Mouse (Mus musculus) liver, embryonic 11.5 days (tissue): Measurements from ENCODE around the gene Stard13. TPM values are rescaled to one million over a fixed set of nuclear protein-coding genes. Genes with fewer than 3 reads are reported as not detected.

Experiments
- ATAC-seq: fragments of 200-750 bp; cut with Nextera tagmentation; replicated peaks from 2 replicates; pipeline ENCODE4 v1.8.0; 2017; ENCODE audit warnings: moderate number of reproducible peaks, mild to moderate bottlenecking, moderate TSS enrichment, moderate library complexity; ENCODE audit not compliant: low FRiP score
- DNase-seq: peaks from one replicate; pipeline ENCODE4 v3.0.0-alpha.2; 2017; ENCODE audit warnings: low spot score
- H3K27ac ChIP-seq: fragments of 300-500 bp; sonication (generic); 2 replicates; pipeline ENCODE4 v1.5.1; 2014; ENCODE audit warnings: mild to moderate bottlenecking, low read depth, low read length, control low read depth
- H3K27me3 ChIP-seq: fragments of 300-500 bp; sonication (generic); replicated peaks from 2 replicates; pipeline ENCODE4 v1.6.1; 2014; ENCODE audit warnings: low read length, mixed read lengths; ENCODE audit not compliant: control insufficient read depth, insufficient read depth
- H3K36me3 ChIP-seq: fragments of 300-500 bp; sonication (generic); 2 replicates; pipeline ENCODE4 v1.6.1; 2014; ENCODE audit warnings: mild to moderate bottlenecking, low read length, moderate library complexity, mixed read lengths; ENCODE audit not compliant: control insufficient read depth, insufficient read depth
- H3K4me1 ChIP-seq: fragments of 300-500 bp; sonication (generic); replicated peaks from 2 replicates; pipeline ENCODE4 v1.6.1; 2014; ENCODE audit warnings: low read length, mixed read lengths; ENCODE audit not compliant: control insufficient read depth, insufficient read depth
- H3K4me2 ChIP-seq: fragments of 300-500 bp; sonication (generic); 2 replicates; pipeline ENCODE4 v1.6.1; 2014; ENCODE audit warnings: mild to moderate bottlenecking, control low read depth, moderate library complexity
- H3K4me3 ChIP-seq: fragments of 300-500 bp; sonication (generic); 2 replicates; pipeline ENCODE4 v1.5.1; 2014; ENCODE audit warnings: low read depth, low read length, control low read depth
- H3K9ac ChIP-seq: fragments of 300-500 bp; sonication (generic); 2 replicates; pipeline ENCODE4 v1.6.1; 2014; ENCODE audit warnings: low read depth, low read length, control low read depth
- H3K9me3 ChIP-seq: fragments of 300-500 bp; sonication (generic); 2 replicates; pipeline ENCODE4 v1.6.1; 2016; ENCODE audit warnings: low read length, inconsistent platforms, mixed read lengths; ENCODE audit not compliant: control insufficient read depth
- WGBS: fragments of 180-500 bp; shearing (Covaris S2); extraction: QIAGEN DNeasy Blood & Tissue Kit; methylation state at CpG from one replicate; pipeline ENCODE4 v1.1.7; 2014; 5-methylcytosine and 5-hydroxymethylcytosine counted together
- polyA plus RNA-seq: library from polyadenylated mRNA; unstranded; fragments of >200 nt; fragmentation: Nextera tagmentation; extraction: Ambion mirVana; gene quantifications from 2 replicates; pipeline ENCODE4 v1.2.1, GENCODE M21; 2014

Gene Stard13
- polyA plus RNA-seq, 1 experiment from 2014 or later: 2.3 TPM

- DNase-seq (no peak), ATAC-seq (no peak)
- no peak overlapping the region for H3K9ac ChIP-seq
- no peak overlapping the region for H3K4me3 ChIP-seq
- no peaks in the 10 kb centered on the region for H3K4me1 ChIP-seq
- 28% methylated on average over 1 of the region's 1 CpGs for WGBS
- no peaks in the 10 kb centered on the region for H3K27me3 ChIP-seq
- H3K36me3 ChIP-seq: no peaks in the 10 kb centered on the region
- no peak overlapping the region for H3K4me2 ChIP-seq
- no peaks in the 10 kb centered on the region for H3K9me3 ChIP-seq
- H3K27ac ChIP-seq: no peak overlapping the region
Measured at GRCm38 (mm10) chr5:151022939-151023338, 210.7 kb downstream of the Stard13 start.

- WGBS: 80% methylated on average over 7 of the region's 7 CpGs
- no peak for DNase-seq
- no peak for ATAC-seq
- no peaks in the 10 kb centered on the region for H3K36me3 ChIP-seq
- H3K27ac ChIP-seq: no peak overlapping the region
- H3K9me3 ChIP-seq: no peaks in the 10 kb centered on the region
- no peaks in the 10 kb centered on the region for H3K27me3 ChIP-seq
- no peaks in the 10 kb centered on the region for H3K4me1 ChIP-seq
- H3K9ac ChIP-seq: no peak overlapping the region
- H3K4me3 ChIP-seq: no peak overlapping the region
- no peak overlapping the region for H3K4me2 ChIP-seq
Measured at GRCm38 (mm10) chr5:151022026-151022425, 211.6 kb downstream of the Stard13 start.

GRCm38 (mm10) chr5:151020831-151021230, 212.8 kb downstream of the Stard13 start:
- Histone ChIP-seq H3K27me3 (no peaks in the 10 kb centered on the region), H3K27ac (no peak overlapping the region), H3K36me3 (no peaks in the 10 kb centered on the region), H3K4me1 (no peaks in the 10 kb centered on the region), H3K4me3 (no peak overlapping the region), H3K4me2 (no peak overlapping the region), H3K9ac (no peak overlapping the region), H3K9me3 (no peaks in the 10 kb centered on the region)
- WGBS: 60% methylated on average over 14 of the region's 14 CpGs
- ATAC-seq: no peak
- DNase-seq: no peak

GRCm38 (mm10) chr5:151020031-151020820, 213.4 kb downstream of the Stard13 start:
- no peak overlapping the region for H3K27ac ChIP-seq
- WGBS: 68% methylated on average over 13 of the region's 13 CpGs
- no peak for DNase-seq
- H3K9ac ChIP-seq: no peak overlapping the region
- H3K36me3 ChIP-seq: no peaks in the 10 kb centered on the region
- no peaks in the 10 kb centered on the region for H3K27me3 ChIP-seq
- H3K4me1 ChIP-seq: no peaks in the 10 kb centered on the region
- H3K9me3 ChIP-seq: no peaks in the 10 kb centered on the region
- no peak overlapping the region for H3K4me2 ChIP-seq
- H3K4me3 ChIP-seq: no peak overlapping the region
- ATAC-seq: no peak

- no peak overlapping the region for H3K9ac ChIP-seq
- H3K27me3 ChIP-seq: no peaks in the 10 kb centered on the region
- no peak overlapping the region for H3K4me2 ChIP-seq
- H3K9me3 ChIP-seq: 0 out of 2 replicates have a peak, but pooled peaks cover 3% of the 10 kb centered on the region
- no peak overlapping the region for H3K4me3 ChIP-seq
- DNase-seq (no peak), ATAC-seq (no peak)
- H3K36me3 ChIP-seq: no peaks in the 10 kb centered on the region
- no peaks in the 10 kb centered on the region for H3K4me1 ChIP-seq
- no peak overlapping the region for H3K27ac ChIP-seq
- 80% methylated on average over 5 of the region's 5 CpGs for WGBS
Measured at GRCm38 (mm10) chr5:151018959-151019358, 214.7 kb downstream of the Stard13 start.

GRCm38 (mm10) chr5:151018450-151018849, 215.2 kb downstream of the Stard13 start:
- H3K27me3 ChIP-seq: no peaks in the 10 kb centered on the region
- H3K27ac ChIP-seq: no peak overlapping the region
- no peak for ATAC-seq
- DNase-seq: no peak
- H3K9ac ChIP-seq: no peak overlapping the region
- H3K9me3 ChIP-seq: 0 out of 2 replicates have a peak, but pooled peaks cover 3% of the 10 kb centered on the region
- H3K4me1 ChIP-seq: no peaks in the 10 kb centered on the region
- no peaks in the 10 kb centered on the region for H3K36me3 ChIP-seq
- no peak overlapping the region for H3K4me3 ChIP-seq
- H3K4me2 ChIP-seq: no peak overlapping the region
- 74% methylated on average over 5 of the region's 5 CpGs for whole genome bisulfite sequencing

- Histone ChIP-seq H3K27me3 (no peaks in the 10 kb centered on the region), H3K4me1 (no peaks in the 10 kb centered on the region), H3K36me3 (no peaks in the 10 kb centered on the region), H3K9ac (no peak overlapping the region), H3K4me2 (no peak overlapping the region), H3K9me3 (no peaks in the 10 kb centered on the region), H3K27ac (no peak overlapping the region), H3K4me3 (no peak overlapping the region)
- DNase-seq (no peak), ATAC-seq (no peak)
- 78% methylated on average over 1 of the region's 1 CpGs for WGBS
Measured at GRCm38 (mm10) chr5:151004216-151004755, 229.3 kb downstream of the Stard13 start.

- 92% methylated on average over 4 of the region's 4 CpGs for WGBS
- Histone ChIP-seq H3K27ac (no peak overlapping the region), H3K4me2 (no peak overlapping the region), H3K9ac (no peak overlapping the region), H3K4me1 (no peaks in the 10 kb centered on the region), H3K9me3 (no peaks in the 10 kb centered on the region), H3K4me3 (no peak overlapping the region), H3K27me3 (no peaks in the 10 kb centered on the region), H3K36me3 (no peaks in the 10 kb centered on the region)
- no peak for ATAC-seq
- no peak for DNase-seq
Measured at GRCm38 (mm10) chr5:151002051-151002450, 231.6 kb downstream of the Stard13 start.

- H3K4me2 ChIP-seq: no peak overlapping the region
- H3K36me3 ChIP-seq: no peaks in the 10 kb centered on the region
- H3K27me3 ChIP-seq: no peaks in the 10 kb centered on the region
- H3K4me1 ChIP-seq: no peaks in the 10 kb centered on the region
- no peak overlapping the region for H3K9ac ChIP-seq
- H3K27ac ChIP-seq: no peak overlapping the region
- H3K9me3 ChIP-seq: no peaks in the 10 kb centered on the region
- 83% methylated on average over 7 of the region's 7 CpGs for WGBS
- ATAC-seq (no peak), DNase-seq (no peak)
- no peak overlapping the region for H3K4me3 ChIP-seq
Measured at GRCm38 (mm10) chr5:151001111-151001510, 232.5 kb downstream of the Stard13 start.
